Mouse (Mus musculus) stomach, embryonic 14.5 days (tissue): ENCODE measurements around the gene Tspan5. TPM values are rescaled to one million over a fixed set of nuclear protein-coding genes. Genes with fewer than 3 reads are reported as not detected.
A peak's percentile ranks its signal among the peaks of the same experiment; 100 is the strongest.

Source experiments
- ATAC-seq: fragments of 200-750 bp; cut with Nextera tagmentation; 2 replicates; pipeline ENCODE4 v1.8.0; 2017; ENCODE audit warnings: low read depth, moderate TSS enrichment; ENCODE audit not compliant: insufficient number of reproducible peaks, insufficient read depth, low FRiP score
- H3K27ac ChIP-seq: fragments of 300-500 bp; sonication (generic); 2 replicates; pipeline ENCODE4 v1.5.1; 2014; ENCODE audit warnings: mild to moderate bottlenecking, low read length, moderate library complexity, mixed read lengths
- H3K27me3 ChIP-seq: fragments of 300-500 bp; sonication (generic); 2 replicates; pipeline ENCODE4 v1.6.1; 2014; ENCODE audit warnings: low read length, control low read depth, mixed read lengths; ENCODE audit not compliant: control insufficient read depth, insufficient read depth
- H3K36me3 ChIP-seq: fragments of 300-500 bp; sonication (generic); 2 replicates; pipeline ENCODE4 v1.6.1; 2014; ENCODE audit warnings: mild to moderate bottlenecking, control low read depth, low read length, moderate library complexity, mixed read lengths; ENCODE audit not compliant: control insufficient read depth, insufficient read depth
- H3K4me1 ChIP-seq: fragments of 300-500 bp; sonication (generic); 2 replicates; pipeline ENCODE4 v1.6.1; 2014; ENCODE audit warnings: low read length, control low read depth, mixed read lengths; ENCODE audit not compliant: control insufficient read depth, insufficient read depth
- H3K4me2 ChIP-seq: fragments of 300-500 bp; sonication (generic); replicated peaks from 2 replicates; pipeline ENCODE4 v1.6.1; 2014; ENCODE audit warnings: low read depth, low read length, control low read depth
- H3K4me3 ChIP-seq: fragments of 300-500 bp; sonication (generic); 2 replicates; pipeline ENCODE4 v1.5.1; 2014; ENCODE audit warnings: low read depth, low read length, control low read depth
- H3K9ac ChIP-seq: fragments of 300-500 bp; sonication (generic); replicated peaks from 2 replicates; pipeline ENCODE4 v1.6.1; 2014; ENCODE audit warnings: low read depth, mild to moderate bottlenecking, control low read depth, low read length, moderate library complexity, mixed read lengths
- H3K9me3 ChIP-seq: fragments of 300-500 bp; sonication (generic); 2 replicates; pipeline ENCODE4 v1.6.1; 2016; ENCODE audit warnings: low read depth, low read length, control low read depth; ENCODE audit not compliant: control insufficient read depth
- WGBS: fragments of 180-500 bp; shearing (Covaris S2); extraction: QIAGEN DNeasy Blood & Tissue Kit; methylation state at CpG from one replicate; pipeline ENCODE4 v1.1.7; 2014; 5-methylcytosine and 5-hydroxymethylcytosine counted together
- polyA plus RNA-seq: library from polyadenylated mRNA; unstranded; fragments of >200 nt; fragmentation: Nextera tagmentation; extraction: Ambion mirVana; gene quantifications from 2 replicates; pipeline ENCODE4 v1.2.1, GENCODE M21; 2014

Gene Tspan5
- polyA plus RNA-seq, 1 experiment from 2014 or later = 34.3 TPM

- H3K4me1 ChIP-seq = no peaks in the 10 kb centered on the region
- no peaks in the 10 kb centered on the region for H3K36me3 ChIP-seq
- H3K27ac ChIP-seq = no peak overlapping the region
- no peak overlapping the region for H3K9ac ChIP-seq
- no peak overlapping the region for H3K4me3 ChIP-seq
- H3K27me3 ChIP-seq = no peaks in the 10 kb centered on the region
- H3K9me3 ChIP-seq = no peaks in the 10 kb centered on the region
- H3K4me2 ChIP-seq = no peak overlapping the region
- no peak for ATAC-seq
- 64% methylated on average over 6 of the region's 6 CpGs for WGBS
These were observed 28.9 kb upstream of the Tspan5 start for GRCm38 (mm10) chr3:138713141-138713540.

GRCm38 (mm10) chr3:138714788-138715187, 27.2 kb upstream of the Tspan5 start:
- no peaks in the 10 kb centered on the region for H3K27me3 ChIP-seq
- no peaks in the 10 kb centered on the region for H3K36me3 ChIP-seq
- H3K4me3 ChIP-seq = no peak overlapping the region
- H3K4me1 ChIP-seq = no peaks in the 10 kb centered on the region
- H3K27ac ChIP-seq = no peak overlapping the region
- no peak overlapping the region for H3K4me2 ChIP-seq
- ATAC-seq = no peak
- H3K9ac ChIP-seq = no peak overlapping the region
- no peaks in the 10 kb centered on the region for H3K9me3 ChIP-seq
- 52% methylated on average over 2 of the region's 2 CpGs for WGBS

- Histone ChIP-seq H3K27ac (no peak overlapping the region), H3K4me3 (no peak overlapping the region), H3K4me2 (no peak overlapping the region), H3K4me1 (no peaks in the 10 kb centered on the region), H3K27me3 (no peaks in the 10 kb centered on the region), H3K9ac (no peak overlapping the region), H3K36me3 (no peaks in the 10 kb centered on the region), H3K9me3 (no peaks in the 10 kb centered on the region)
- 63% methylated on average over 4 of the region's 4 CpGs for WGBS
- ATAC-seq = no peak
These were observed 26.8 kb upstream of the Tspan5 start for GRCm38 (mm10) chr3:138715212-138715611.

GRCm38 (mm10) chr3:138717040-138717439, 25.0 kb upstream of the Tspan5 start:
- Histone ChIP-seq H3K9ac (no peak overlapping the region), H3K27ac (no peak overlapping the region), H3K9me3 (no peaks in the 10 kb centered on the region), H3K4me1 (peaks cover 4% of the 10 kb centered on the region; the same call in 1 of the 2 replicates), H3K27me3 (no peaks in the 10 kb centered on the region), H3K4me2 (no peak overlapping the region), H3K4me3 (no peak overlapping the region), H3K36me3 (no peaks in the 10 kb centered on the region)
- 92% methylated on average over 5 of the region's 5 CpGs for WGBS
- no peak for ATAC-seq

GRCm38 (mm10) chr3:138722152-138722551, 19.8 kb upstream of the Tspan5 start:
- Histone ChIP-seq H3K27me3 (no peaks in the 10 kb centered on the region), H3K36me3 (no peaks in the 10 kb centered on the region), H3K9me3 (no peaks in the 10 kb centered on the region), H3K9ac (no peak overlapping the region), H3K4me2 (no peak overlapping the region), H3K4me3 (no peak overlapping the region), H3K27ac (no peak overlapping the region), H3K4me1 (peaks cover 4% of the 10 kb centered on the region; the same call in 1 of the 2 replicates)
- whole genome bisulfite sequencing = 57% methylated on average over 5 of the region's 5 CpGs
- ATAC-seq = no peak

- no peak overlapping the region for H3K27ac ChIP-seq
- H3K36me3 ChIP-seq = no peaks in the 10 kb centered on the region
- no peak overlapping the region for H3K4me2 ChIP-seq
- WGBS = 77% methylated on average over 8 of the region's 8 CpGs
- H3K4me3 ChIP-seq = no peak overlapping the region
- H3K9me3 ChIP-seq = no peaks in the 10 kb centered on the region
- H3K27me3 ChIP-seq = no peaks in the 10 kb centered on the region
- no peak overlapping the region for H3K9ac ChIP-seq
- no peaks in the 10 kb centered on the region for H3K4me1 ChIP-seq
- no peak for ATAC-seq
These were observed 14.4 kb upstream of the Tspan5 start for GRCm38 (mm10) chr3:138727571-138727970.

GRCm38 (mm10) chr3:138728840-138729239, 13.2 kb upstream of the Tspan5 start:
- ATAC-seq = peak; percentile 61; the same call in 1 of the 2 replicates
- no peak overlapping the region for H3K9ac ChIP-seq
- no peaks in the 10 kb centered on the region for H3K9me3 ChIP-seq
- WGBS = 46% methylated on average over 3 of the region's 3 CpGs
- H3K27me3 ChIP-seq = no peaks in the 10 kb centered on the region
- no peak overlapping the region for H3K4me2 ChIP-seq
- H3K36me3 ChIP-seq = no peaks in the 10 kb centered on the region
- H3K4me1 ChIP-seq = no peaks in the 10 kb centered on the region
- H3K27ac ChIP-seq = no peak overlapping the region; the same call in 1 of the 2 replicates
- H3K4me3 ChIP-seq = no peak overlapping the region

- Histone ChIP-seq H3K4me1 (no peaks in the 10 kb centered on the region), H3K27ac (no peak overlapping the region), H3K27me3 (no peaks in the 10 kb centered on the region), H3K9ac (no peak overlapping the region), H3K9me3 (no peaks in the 10 kb centered on the region), H3K4me3 (no peak overlapping the region), H3K4me2 (no peak overlapping the region), H3K36me3 (no peaks in the 10 kb centered on the region)
- no peak for ATAC-seq
- 67% methylated on average over 3 of the region's 3 CpGs for WGBS
These were observed 11.2 kb upstream of the Tspan5 start for GRCm38 (mm10) chr3:138730812-138731211.

GRCm38 (mm10) chr3:138735760-138736159, 6.2 kb upstream of the Tspan5 start:
- Histone ChIP-seq H3K9ac (no peak overlapping the region), H3K9me3 (no peaks in the 10 kb centered on the region), H3K4me3 (no peak overlapping the region), H3K27me3 (no peaks in the 10 kb centered on the region), H3K36me3 (no peaks in the 10 kb centered on the region), H3K4me2 (no peak overlapping the region), H3K4me1 (no peaks in the 10 kb centered on the region), H3K27ac (no peak overlapping the region)
- no peak for ATAC-seq
- 88% methylated on average over 5 of the region's 5 CpGs for WGBS
